ENCODE assay signal across 13 mouse cellular contexts in the genomic region with DNA sequence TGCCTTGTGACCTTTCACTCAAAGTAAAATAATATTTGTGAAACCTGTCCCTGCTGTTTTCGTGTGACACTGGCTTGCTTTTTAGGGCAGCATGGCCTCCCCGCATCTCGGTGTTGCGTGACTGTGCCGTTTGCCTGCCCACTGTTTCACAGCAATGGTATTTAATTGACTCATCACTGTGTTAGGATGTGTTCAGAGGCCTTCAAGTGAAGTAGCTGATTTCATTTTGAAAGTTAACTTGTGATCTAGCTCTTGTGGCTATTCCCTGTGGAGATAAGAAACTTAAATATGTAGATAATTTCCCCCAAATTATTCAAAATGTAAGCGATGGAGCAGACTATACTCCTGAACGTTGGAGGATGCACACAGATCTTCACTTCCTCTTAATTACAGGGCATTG.
"Had no signal": no experiment of that assay in that cellular context is flagged by ENCODE, and none has a peak within 500 bp of the region (broad histone marks: within the 10 kb centered on the region; RNA-seq: fewer than 3 reads in every experiment).

No protein-coding gene starts in this region.

- H3K4me3 ChIP-seq: limb, embryonic 15.5 days; liver, embryonic 12.5 days; megakaryocyte, embryonic 14.5 days; midbrain, embryonic 15.5 days; neural tube, embryonic 12.5 days; stomach, embryonic 15.5 days had no signal

- ATAC-seq: liver, embryonic 12.5 days; midbrain, embryonic 15.5 days had no signal

- H3K27ac ChIP-seq: limb, embryonic 15.5 days; liver, embryonic 12.5 days; macrophage; midbrain, embryonic 15.5 days; neural tube, embryonic 12.5 days; stomach, embryonic 15.5 days had no signal

- H3K4me2 ChIP-seq: limb, embryonic 15.5 days; liver, embryonic 12.5 days; lung, embryonic 14.5 days; midbrain, embryonic 11.5 days; midbrain, embryonic 15.5 days; neural tube, embryonic 12.5 days; stomach, embryonic 15.5 days had no signal

- DNase-seq: kidney, postnatal 25 days; lung, embryonic 14.5 days; lung, postnatal 14 days; thymus, adult 2 months; thymus, postnatal 25 days had no signal

- H3K9ac ChIP-seq: limb, embryonic 15.5 days; liver, embryonic 12.5 days; lung, embryonic 14.5 days; midbrain, embryonic 15.5 days; neural tube, embryonic 12.5 days; stomach, embryonic 15.5 days had no signal

- H3K36me3 ChIP-seq: limb, embryonic 15.5 days; liver, embryonic 12.5 days; midbrain, embryonic 15.5 days; neural tube, embryonic 12.5 days; stomach, embryonic 15.5 days had no signal

- H3K4me1 ChIP-seq: limb, embryonic 15.5 days; midbrain, embryonic 15.5 days; neural tube, embryonic 12.5 days; stomach, embryonic 15.5 days had no signal

- H3K27me3 ChIP-seq: limb, embryonic 15.5 days; liver, embryonic 12.5 days; megakaryocyte, embryonic 14.5 days; midbrain, embryonic 15.5 days; neural tube, embryonic 12.5 days; stomach, embryonic 15.5 days had no signal

- H3K9me3 ChIP-seq: limb, embryonic 15.5 days; liver, embryonic 12.5 days; megakaryocyte, embryonic 14.5 days; midbrain, embryonic 15.5 days; neural tube, embryonic 12.5 days; stomach, embryonic 15.5 days had no signal
